Mouse (Mus musculus) frontal cortex, adult (tissue): ENCODE data around the gene Galm.

Experiments used
- ATAC-seq: cut with Nextera tagmentation; 2 replicates; pipeline ENCODE4 v1.9.2; 2017; ENCODE audit warnings: mild to moderate bottlenecking, moderate library complexity, mixed read lengths; ENCODE audit not compliant: low TSS enrichment

Galm gene

DNA sequence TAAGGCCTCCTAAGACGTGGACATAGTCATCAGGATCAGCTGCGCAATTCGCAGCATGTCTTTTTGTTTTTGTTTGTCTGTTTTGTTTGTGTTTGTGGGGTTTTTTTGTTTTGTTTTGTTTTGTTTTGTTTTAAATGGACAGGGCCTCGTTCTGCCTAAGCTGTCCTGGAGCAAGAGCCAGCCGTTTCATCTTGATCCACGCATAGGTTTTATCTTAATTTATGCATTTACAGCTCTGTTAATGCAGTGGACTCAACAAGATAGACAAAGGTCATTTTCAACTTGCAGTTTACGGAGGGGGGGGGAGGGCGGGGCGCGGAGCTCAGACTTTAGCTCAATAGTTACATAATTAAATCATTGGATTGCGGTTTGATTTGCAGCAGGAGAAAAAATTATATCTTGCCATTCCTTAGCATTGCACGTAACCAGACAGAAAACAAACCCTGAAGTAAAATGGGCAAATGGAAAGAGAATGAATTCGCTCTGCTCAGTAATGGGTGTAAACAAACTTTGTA lies 1.3 kb downstream of the Galm start:
- no peak for ATAC-seq

GRCm38 (mm10) chr17:80129387-80129786 lies 2.1 kb downstream of the Galm start:
- no peak for ATAC-seq

- no peak for ATAC-seq
These were observed 3.6 kb downstream of the Galm start for GRCm38 (mm10) chr17:80130718-80131430.

DNA sequence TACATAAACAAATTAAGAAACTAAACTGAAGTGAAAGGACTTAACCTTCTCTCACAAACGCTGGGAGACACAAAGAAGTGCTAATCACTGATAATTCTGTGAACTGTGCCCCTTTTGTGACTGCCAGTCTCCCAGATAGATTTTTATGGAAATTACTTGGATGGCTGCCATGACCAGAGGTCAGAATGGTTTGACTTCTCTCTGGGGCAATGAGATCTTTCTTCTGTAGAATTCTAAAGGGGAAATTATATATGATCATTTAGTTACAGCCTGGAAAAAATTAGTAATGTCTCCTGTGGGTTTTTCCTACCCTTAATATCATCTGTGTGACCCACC lies 4.1 kb downstream of the Galm start:
- ATAC-seq, result no peak

DNA sequence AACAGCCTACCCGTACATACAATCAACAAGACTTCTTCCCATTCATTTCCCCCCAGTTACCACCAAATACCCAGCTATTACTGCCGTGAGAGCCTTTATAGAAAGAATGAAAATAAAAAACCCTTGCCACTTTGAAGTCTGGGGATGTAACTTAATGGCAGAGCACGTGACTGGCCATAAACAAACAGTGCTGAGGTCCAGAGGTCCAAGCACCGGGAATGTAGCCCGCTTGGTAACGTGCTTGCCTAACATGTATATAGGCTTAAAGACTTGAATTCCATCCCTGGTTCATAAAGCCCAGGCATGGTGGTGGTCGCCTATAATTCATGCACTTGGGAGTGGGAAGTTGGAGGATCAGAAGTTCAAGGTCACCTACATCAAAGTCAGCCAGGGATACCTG lies 4.6 kb downstream of the Galm start:
- ATAC-seq, result no peak

DNA sequence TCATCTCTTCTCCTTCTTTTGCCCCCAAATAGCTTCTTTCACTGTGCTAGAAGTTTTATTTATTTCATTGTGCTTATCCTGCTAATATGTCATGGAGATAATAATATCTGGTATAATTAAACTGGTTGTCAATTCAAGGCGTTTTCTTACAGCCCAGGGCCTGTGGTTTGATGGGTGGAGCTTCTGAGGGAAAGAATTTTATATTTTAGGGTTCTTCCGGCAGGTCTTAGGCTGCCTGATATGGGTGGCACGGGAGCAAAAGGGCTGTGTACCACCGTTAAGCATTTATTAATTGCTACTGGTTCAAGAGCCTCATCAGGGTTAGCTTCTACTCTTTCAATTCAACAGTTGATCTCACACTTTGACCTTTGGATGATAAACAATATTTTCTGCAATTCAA lies 5.2 kb downstream of the Galm start:
- ATAC-seq, result no peak

DNA sequence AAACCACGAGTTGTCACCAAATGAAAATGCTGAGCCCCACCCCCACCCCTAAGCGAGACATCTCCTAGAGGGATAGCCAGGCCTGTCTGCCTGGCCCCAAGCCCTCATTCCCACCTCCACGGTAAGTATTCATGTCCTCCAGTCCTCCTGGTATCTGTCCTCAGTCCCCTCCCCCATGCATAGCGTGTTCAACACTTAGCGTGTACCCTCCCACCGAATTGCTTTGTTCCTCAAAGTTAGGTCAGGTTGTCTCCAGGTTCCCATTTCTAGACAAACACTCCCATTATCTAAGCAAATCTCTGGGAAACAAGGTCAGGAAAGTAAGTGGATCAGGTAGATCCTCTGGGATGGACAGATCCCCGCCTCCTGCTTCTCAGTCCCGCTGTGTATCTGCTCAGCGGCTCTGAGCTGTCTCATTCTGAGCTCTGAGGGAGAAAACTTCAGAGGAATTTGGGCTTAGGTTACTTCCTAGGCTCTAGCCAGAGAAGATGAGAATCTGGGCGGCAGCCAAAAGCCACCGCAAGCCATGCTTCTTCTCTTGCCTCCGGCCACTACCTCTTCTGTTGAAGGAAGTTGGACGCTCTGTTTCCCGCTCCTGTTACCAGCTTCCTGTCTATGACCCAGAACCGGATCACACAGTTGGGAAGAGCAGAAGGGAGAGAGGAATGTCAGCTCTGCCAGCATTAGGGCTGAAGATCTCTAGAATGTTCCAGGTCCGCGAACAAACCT lies 11.3 kb downstream of the Galm start:
- no peak for ATAC-seq

DNA sequence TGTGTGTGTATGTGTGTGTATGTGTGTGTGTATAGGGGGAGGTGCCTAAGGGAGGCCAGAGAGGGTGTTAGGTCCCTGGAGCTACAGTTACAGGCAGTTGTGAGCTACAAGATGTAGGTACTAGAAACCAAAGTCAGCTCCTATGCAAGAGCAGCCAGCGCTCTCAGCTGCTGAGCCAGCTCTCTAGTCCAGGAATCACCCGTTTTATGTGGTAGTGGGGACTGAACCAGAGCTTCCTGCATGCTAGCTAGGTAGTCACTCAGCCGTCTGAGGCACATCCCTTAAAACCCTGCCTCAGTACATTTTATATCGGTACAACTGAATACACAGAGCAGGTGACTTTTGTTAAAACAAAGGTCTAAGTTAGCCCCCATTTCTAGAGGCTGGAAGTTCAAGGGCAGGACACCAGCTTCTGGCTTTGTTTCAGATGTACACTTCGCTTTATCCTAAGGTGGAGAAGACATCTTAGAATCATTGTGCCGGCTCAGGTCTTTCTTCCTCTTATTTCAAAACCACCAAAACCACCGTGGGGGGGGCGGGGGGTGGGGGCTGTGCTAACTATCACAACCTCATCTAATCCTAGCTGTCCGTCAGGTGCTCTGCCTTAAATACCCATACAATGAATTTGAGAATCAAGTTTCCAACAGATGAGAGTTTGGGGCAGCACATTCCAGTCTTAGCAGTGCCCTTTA lies 12.6 kb downstream of the Galm start:
- no peak for ATAC-seq

DNA sequence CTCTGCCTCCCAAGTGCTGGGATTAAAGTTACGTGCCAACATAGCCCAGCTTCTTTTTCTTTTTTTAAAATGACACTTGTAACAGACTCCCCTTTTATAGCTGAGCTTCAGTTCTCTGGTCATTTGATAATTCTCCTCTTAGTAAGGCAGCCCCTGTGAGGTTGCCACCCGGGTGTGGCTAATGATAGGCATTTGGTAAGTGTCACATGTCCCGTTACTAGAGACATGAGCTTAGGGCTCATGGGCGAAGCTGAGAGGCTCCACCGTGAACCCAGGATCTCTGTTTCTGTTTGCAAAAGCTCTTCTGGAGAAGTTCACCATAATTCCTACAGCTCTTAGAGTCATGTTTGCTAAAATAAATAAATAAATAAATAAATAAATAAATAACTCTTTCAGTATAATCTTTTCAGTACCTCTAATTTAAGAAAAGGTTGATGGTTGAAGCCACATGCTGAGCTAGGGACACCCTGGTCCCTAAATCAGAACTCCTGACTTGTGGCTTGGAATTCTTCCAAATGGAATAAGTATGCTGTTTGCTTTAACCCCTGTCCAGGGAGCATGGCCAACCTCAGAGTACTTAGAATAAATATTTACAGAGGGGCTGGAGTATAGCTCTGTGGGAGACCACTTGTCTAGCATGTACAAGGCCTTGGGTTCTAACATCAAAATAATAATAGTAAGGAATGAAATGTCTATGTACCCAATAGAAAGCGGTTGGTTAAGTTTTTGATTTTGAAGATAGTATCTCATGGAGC lies 16.4 kb downstream of the Galm start:
- no peak for ATAC-seq

GRCm38 (mm10) chr17:80145210-80145609 lies 17.9 kb downstream of the Galm start:
- no peak; the same call in 1 of the 2 replicates for ATAC-seq

GRCm38 (mm10) chr17:80145771-80146170 lies 18.5 kb downstream of the Galm start:
- ATAC-seq, result no peak

GRCm38 (mm10) chr17:80148053-80148994 lies 21.1 kb downstream of the Galm start:
- peak; percentile 80 for ATAC-seq

- no peak for ATAC-seq
These were observed 21.7 kb downstream of the Galm start for GRCm38 (mm10) chr17:80148995-80149388.

DNA sequence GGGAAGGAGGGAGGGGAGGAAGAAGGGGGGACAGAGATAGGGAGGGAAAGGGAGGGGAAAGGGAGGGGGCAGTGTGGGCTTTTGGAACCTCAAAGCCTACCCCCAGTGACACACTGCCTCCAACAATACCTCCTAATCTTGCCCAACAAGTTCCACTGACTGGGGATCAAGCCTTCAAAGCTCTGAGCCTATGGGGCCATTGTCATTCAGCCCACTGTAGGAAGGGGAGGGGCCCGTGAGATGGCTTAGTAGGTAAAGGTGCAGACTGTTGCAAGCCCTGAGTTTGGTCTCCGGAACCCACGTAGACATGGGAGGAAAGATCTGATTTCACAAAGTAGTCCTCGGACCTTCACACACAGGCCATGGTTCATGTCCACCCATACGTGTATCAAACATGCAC lies 24.1 kb downstream of the Galm start:
- no peak for ATAC-seq

- no peak for ATAC-seq
These were observed 25.7 kb downstream of the Galm start for GRCm38 (mm10) chr17:80152767-80153630.

DNA sequence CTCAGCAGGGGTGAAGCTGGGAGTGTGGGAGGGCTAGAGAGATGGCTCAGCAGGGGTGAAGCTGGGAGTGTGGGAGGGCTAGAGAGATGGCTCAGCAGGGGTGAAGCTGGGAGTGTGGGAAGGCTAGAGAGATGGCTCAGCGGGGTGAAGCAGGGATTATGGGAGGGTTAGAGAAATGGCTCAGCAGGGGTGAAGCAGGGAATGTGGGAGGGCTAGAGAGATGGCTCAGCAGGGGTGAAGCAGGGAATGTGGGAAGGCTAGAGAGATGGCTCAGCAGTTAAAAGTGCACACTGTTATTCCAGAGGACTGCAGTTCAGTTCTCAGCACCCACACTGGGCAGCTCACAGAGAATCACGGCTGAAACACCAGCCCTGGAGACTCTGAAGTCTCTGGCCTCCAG lies 26.4 kb downstream of the Galm start:
- no peak for ATAC-seq

DNA sequence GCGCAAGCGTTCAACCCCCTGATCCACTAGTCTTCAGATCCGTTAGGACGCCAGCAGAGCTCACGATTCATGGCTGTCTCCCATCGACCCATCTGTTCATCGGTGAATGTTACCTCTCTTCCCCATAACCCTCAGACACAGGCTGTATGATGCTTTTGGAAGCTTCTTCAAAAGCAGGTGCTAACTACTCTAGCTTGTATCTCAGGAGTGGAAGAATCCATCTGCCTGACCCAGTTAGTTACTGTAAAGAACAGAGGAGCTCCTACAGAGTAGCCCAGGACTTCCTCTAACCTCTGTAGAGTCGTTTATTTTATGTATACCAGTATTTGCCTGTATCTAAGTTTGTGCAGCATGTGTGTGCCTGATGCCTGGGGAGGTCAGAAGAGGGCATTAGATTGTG lies 29.6 kb downstream of the Galm start:
- ATAC-seq, result peak; percentile 92

- no peak for ATAC-seq
These were observed 30.2 kb downstream of the Galm start for GRCm38 (mm10) chr17:80157489-80157888.

DNA sequence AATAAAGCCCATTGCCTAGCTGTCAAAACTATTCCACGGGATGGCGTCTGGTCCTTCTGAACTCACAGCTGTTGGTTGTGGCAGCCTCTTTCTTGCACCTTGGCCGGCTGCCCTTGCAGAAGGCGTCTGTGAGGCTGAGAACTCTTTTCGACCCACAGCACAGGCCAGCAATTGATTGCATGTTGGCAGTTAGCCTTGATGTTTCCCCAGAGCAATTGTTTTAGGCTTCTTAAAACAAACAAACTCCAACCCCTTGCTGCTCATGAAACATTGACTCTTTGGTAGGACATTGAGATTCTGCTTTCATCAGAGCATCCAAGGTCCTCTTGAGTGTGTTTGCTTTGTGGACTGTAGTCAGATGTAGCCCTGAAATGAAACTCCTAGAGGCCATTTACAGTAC lies 33.2 kb downstream of the Galm start:
- ATAC-seq, result peak; percentile 44

GRCm38 (mm10) chr17:80163991-80164390 lies 36.7 kb downstream of the Galm start:
- no peak for ATAC-seq
